Mouse (Mus musculus): ENCODE measurements at regions not wholly inside any gene's neighbourhood (a gene's known extent, or its start where the extent isn't known, plus 50 kb on each side); places are given as distances from the start of the nearest gene placed in this dataset.
A peak's percentile ranks its signal among the peaks of the same experiment; 100 is the strongest.

GRCm38 (mm10) chr12:51024057-51024743, 323.7 kb upstream of the G2e3 start:
- no peak for DNase-seq (ENCODE audit: low spot score in 2 of 2)

DNA sequence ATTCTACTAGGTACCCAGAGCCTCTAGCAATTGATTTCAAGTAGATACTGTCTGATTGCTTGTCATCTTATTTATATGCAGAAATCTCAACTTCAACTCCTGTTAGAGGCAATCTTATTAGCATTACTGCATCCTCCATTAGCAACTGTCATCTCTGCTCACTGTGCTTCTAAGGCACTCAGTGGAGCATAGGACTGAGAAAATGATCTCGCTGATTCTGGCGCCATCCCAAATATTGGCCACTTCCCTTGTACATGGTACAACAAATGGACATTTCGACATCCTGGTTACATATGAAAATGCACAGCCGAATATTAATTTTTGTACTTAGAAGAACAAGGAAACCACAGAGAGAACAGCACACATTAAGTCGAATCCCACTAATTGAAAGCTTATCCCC, 329.7 kb upstream of the G2e3 start:
- no peak for DNase-seq (ENCODE audit: low spot score in 2 of 2)

DNA sequence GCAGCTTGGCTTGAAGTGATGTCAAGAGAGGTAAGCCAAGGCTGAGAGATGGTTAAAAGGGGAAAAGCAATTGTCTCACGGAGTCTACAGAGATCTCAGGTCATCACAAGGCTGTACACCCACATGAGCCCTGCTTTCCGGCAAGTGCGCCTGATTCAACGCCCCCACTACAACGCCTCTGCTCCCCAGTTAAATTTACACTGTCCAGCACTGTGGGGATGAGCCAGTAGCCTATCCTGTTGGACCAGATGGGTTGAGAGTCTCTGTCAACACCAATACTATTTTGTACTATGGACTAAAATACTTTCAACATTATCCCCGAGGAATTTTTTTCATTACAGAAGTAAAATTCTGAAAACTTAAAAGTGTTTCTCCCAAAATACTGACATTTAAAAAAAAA, 331.8 kb upstream of the G2e3 start:
- no peak for DNase-seq (ENCODE audit: low spot score in 2 of 2)

GRCm38 (mm10) chr12:51009644-51010043, 338.2 kb upstream of the G2e3 start:
- DNase-seq (ENCODE audit: low spot score in 2 of 2): no peak

GRCm38 (mm10) chr12:51001722-51002592, 345.9 kb upstream of the G2e3 start:
- peak in 1 of 2 experiments; percentile 26 for DNase-seq (ENCODE audit: low spot score in 2 of 2)

GRCm38 (mm10) chr12:51001096-51001495, 346.8 kb upstream of the G2e3 start:
- no peak for DNase-seq (ENCODE audit: low spot score in 2 of 2)

DNA sequence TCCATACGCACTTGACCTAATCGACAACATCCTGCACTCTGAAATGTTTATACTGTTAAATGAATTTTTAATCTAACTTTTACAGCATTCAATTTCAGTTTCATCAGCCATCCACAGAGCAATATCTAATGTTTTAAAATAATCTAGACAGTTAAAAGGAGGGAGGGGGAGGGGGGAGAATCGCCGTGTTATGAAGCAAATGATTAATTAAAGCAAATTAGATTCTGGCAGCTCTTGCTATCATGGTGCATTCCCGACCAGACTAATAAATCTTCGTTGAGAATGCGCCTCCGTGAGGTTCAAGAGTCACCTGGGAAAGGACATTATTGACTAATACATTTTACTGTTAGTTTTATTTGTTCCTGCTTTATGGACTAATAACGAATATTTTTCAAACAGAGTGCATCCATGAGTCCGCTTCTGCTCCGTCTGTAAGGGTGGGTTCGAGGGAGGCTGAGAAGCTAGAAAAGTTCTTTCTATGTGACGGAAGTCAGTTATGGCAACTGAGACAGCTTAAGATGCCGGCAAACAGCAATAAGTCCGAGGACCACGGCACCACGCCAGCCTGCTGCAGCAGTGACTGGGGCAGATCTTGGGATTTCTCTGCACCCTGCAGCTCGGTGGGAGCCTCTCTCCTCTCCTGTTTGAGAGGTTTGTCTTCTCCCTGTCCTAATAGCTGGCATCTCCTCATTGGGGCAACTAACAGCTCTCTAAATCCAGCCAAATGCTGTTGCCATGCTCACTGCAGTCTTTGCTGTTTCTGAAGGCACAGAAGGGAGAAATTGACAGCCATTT, 347.4 kb upstream of the G2e3 start:
- peak in 1 of 2 experiments; percentile 26 for DNase-seq (ENCODE audit: low spot score in 2 of 2)

GRCm38 (mm10) chr12:50999295-51000237, 348.3 kb upstream of the G2e3 start:
- peak; percentile 65 to 89 for DNase-seq (ENCODE audit: low spot score in 2 of 2)

- DNase-seq (ENCODE audit: low spot score in 2 of 2): no peak
Measured at GRCm38 (mm10) chr12:50995664-50996063, 346.8 kb upstream of the Prkd1 start.

DNA sequence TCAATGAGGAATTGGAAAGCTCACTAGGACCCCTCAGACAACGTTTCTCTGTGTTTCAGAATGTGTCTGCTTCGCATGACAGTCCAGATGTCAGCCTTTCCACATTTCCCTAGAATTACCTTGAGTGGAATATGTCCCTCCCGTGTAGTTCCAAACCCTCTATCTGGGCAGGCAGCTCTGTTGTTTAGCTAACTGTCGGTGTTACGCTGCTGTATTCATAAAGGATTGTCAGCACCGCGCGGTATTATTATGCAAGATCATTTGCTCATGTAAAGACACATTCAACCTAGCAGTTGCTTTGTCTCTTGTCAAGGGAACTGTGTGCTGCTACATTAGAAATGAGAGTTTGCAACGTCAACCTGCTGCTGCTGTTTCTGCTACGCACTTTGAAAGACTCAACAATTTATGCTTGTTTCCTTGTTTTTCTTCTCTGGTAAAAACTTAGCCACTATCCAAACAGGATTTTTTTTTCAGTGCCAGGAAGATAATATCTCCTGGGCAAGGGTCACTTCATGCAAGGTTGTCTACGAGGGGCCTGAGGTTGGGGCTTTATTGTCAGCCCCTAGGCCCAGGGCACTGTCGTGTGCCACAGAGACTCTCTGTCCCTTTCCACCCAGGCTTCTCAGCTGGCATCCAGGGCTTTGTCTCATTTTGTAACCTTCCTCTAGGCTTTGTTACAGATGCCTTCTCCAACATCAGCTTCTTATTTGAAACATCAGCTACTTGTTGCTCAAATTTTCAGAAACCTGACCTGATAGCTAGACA, 340.8 kb upstream of the Prkd1 start:
- DNase-seq (ENCODE audit: low spot score in 2 of 2): no peak

DNA sequence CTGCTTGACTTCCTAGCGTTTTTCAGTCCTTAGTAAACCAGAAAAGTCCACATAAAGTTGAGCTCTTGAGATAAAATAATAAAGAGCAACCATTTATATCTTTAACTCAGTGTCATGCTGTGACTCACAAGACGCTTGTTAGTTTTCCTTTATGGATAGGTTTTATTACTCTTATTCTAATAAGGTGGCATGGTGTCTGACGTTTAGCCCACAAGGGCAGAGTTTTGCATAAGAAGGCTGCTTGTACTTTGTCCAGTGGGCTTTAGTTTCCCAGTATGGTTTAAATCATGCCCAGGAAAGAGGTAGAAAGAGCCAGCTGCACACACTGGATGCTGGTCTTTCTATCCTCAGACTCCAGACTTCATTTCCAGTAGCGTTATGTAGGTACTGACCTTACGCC, 332.4 kb upstream of the Prkd1 start:
- DNase-seq (ENCODE audit: low spot score in 2 of 2): no peak

GRCm38 (mm10) chr12:50980800-50981199, 331.9 kb upstream of the Prkd1 start:
- no peak for DNase-seq (ENCODE audit: low spot score in 2 of 2)

DNA sequence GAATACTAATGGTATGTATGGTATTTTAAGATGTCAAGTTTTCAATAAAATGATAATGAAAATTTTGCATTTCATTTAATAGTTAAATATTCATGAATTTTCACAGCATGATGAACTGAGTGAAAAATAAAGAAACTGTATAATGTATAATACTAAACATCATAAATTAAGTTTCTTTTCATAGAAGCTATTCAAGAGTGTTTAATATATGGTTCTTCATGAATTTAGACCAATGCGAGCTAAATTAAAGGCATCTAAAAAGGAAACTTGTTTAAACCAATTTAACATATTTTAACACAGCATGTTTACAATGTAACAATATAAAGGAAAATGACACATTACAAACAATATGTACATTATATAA, 321.8 kb upstream of the Prkd1 start:
- DNase-seq (ENCODE audit: low spot score in 2 of 2): no peak

- DNase-seq (ENCODE audit: low spot score in 2 of 2): no peak
Measured at GRCm38 (mm10) chr12:50969887-50970758, 321.2 kb upstream of the Prkd1 start.

GRCm38 (mm10) chr12:50969402-50969801, 320.5 kb upstream of the Prkd1 start:
- no peak for DNase-seq (ENCODE audit: low spot score in 2 of 2)

GRCm38 (mm10) chr12:50967168-50967810, 318.4 kb upstream of the Prkd1 start:
- no peak for DNase-seq (ENCODE audit: low spot score in 2 of 2)

DNA sequence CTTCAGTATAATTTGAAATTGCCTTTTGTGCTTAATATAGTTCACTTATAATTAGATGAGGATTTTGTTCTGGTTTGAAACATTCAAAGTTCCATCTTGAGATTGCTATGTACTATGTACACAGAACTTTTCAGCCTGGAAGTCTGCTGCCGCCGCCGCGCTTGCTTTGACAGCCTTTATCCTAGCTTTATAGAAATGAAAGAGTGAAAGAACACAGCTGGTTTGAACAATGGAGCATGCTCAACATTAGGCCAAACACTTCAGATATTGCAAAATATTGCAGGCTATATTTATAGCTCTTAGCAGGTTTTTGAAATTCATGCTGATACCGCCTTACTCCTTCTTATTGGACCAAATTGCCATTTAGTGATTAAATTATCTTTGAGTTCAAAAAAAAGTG, 305.1 kb upstream of the Prkd1 start:
- DNase-seq (ENCODE audit: low spot score in 2 of 2): no peak

DNA sequence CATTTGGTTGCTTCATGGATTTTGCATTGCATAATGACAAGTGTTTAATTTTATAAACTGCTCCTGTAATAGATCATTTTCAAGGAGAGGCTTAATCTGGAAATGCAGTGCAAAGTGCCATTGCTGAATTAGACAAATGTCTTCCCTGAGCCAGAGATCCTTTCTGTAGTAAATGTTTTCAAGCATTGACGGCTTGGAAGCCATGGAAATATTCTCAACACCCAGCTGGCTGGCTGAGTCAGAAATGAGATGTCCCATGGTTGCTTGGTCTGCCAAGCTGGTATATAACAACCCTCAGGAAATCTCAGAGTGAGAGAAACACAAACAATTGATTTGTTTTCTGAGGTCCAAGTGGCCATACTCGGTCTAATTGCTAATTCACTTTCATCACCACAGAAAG, 298.1 kb upstream of the Prkd1 start:
- DNase-seq (ENCODE audit: low spot score in 2 of 2): peak; percentile 45 to 48

Measured in layer of hippocampus, adult 8-10 months (tissue).